Mouse (Mus musculus) forebrain, embryonic 15.5 days (tissue): ENCODE results near the gene Gm6460. TPM values are rescaled to one million over a fixed set of nuclear protein-coding genes. Genes with fewer than 3 reads are reported as not detected.
"Not testable (repeated sequence)": the region's sequence is repeated elsewhere in the genome, so short reads cannot be mapped to it uniquely, and the experiment has no call there.

Experiments
- ATAC-seq: fragments of 200-750 bp; cut with Nextera tagmentation; replicated peaks from 2 replicates; pipeline ENCODE4 v1.8.0; 2017; ENCODE audit warnings: mild to moderate bottlenecking, moderate TSS enrichment, moderate library complexity
- H3K27ac ChIP-seq: fragments of 300-500 bp; sonication (generic); replicated peaks from 2 replicates; pipeline ENCODE4 v1.5.1; 2015; ENCODE audit warnings: mild to moderate bottlenecking, inconsistent platforms
- H3K27me3 ChIP-seq: fragments of 300-500 bp; sonication (generic); 2 replicates; pipeline ENCODE4 v1.6.1; 2015; ENCODE audit warnings: inconsistent platforms
- H3K36me3 ChIP-seq: fragments of 300-500 bp; sonication (generic); 2 replicates; pipeline ENCODE4 v1.6.1; 2015; ENCODE audit warnings: mild to moderate bottlenecking, inconsistent platforms
- H3K4me1 ChIP-seq: fragments of 300-500 bp; sonication (generic); 2 replicates; pipeline ENCODE4 v1.6.1; 2015; ENCODE audit warnings: inconsistent platforms
- H3K4me2 ChIP-seq: fragments of 300-500 bp; sonication (generic); replicated peaks from 2 replicates; pipeline ENCODE4 v1.6.1; 2015; ENCODE audit warnings: mild to moderate bottlenecking, inconsistent platforms
- H3K4me3 ChIP-seq: fragments of 300-500 bp; sonication (generic); 2 replicates; pipeline ENCODE4 v1.5.1; 2015; ENCODE audit warnings: mild to moderate bottlenecking, inconsistent platforms
- H3K9ac ChIP-seq: fragments of 300-500 bp; sonication (generic); replicated peaks from 2 replicates; pipeline ENCODE4 v1.6.1; 2015; ENCODE audit warnings: mild to moderate bottlenecking, inconsistent platforms
- H3K9me3 ChIP-seq: fragments of 300-500 bp; sonication (generic); 2 replicates; pipeline ENCODE4 v1.6.1; 2016; ENCODE audit warnings: inconsistent platforms
- WGBS: fragments of 180-500 bp; shearing (Covaris S2); methylation state at CpG from one replicate; pipeline ENCODE4 v1.1.7; 2015; ENCODE audit warnings: mixed read lengths; 5-methylcytosine and 5-hydroxymethylcytosine counted together
- polyA plus RNA-seq: library from polyadenylated mRNA; unstranded; fragments of >200 nt; fragmentation: Nextera tagmentation; extraction: Ambion mirVana; gene quantifications from 2 replicates; pipeline ENCODE4 v1.2.1, GENCODE M21; 2015

Gene Gm6460
- polyA plus RNA-seq, result not detected in 2 replicates

- WGBS, result no CpG with 5 or more reads among the region's 3 CpGs
Measured at GRCm38 (mm10) chr5:11594613-11595012, at the start of gene Gm6460. Gene Gm6460 (plus strand): TSS chr5:11594913.

More at GRCm38 (mm10) chr5:11594613-11595012, at the start of gene Gm6460:
- not testable (repeated sequence) for H3K4me3 ChIP-seq, H3K36me3 ChIP-seq, H3K27me3 ChIP-seq, H3K4me1 ChIP-seq, H3K9me3 ChIP-seq, ATAC-seq, H3K4me2 ChIP-seq, H3K9ac ChIP-seq, H3K27ac ChIP-seq

Other genes starting within 250 kb of the Gm6460 start
- gene Gm8897, start 178.5 kb upstream of the Gm6460 start, polyA plus RNA-seq, result not detected in 2 replicates
- gene Gm8906, start 92.2 kb upstream of the Gm6460 start, polyA plus RNA-seq, result not detected in 2 replicates
- not detected in 2 replicates for gene Gm8922, start 87.0 kb downstream of the Gm6460 start, polyA plus RNA-seq
- not detected in 2 replicates for gene Gm8926, start 175.6 kb downstream of the Gm6460 start, polyA plus RNA-seq